Mouse (Mus musculus): ENCODE measurements at regions not wholly inside any gene's neighbourhood (a gene's known extent, or its start where the extent isn't known, plus 50 kb on each side); places are given as distances from the start of the nearest gene placed in this dataset.
A peak's percentile ranks its signal among the peaks of the same experiment; 100 is the strongest.

- ATAC-seq (ENCODE audit: insufficient number of reproducible peaks, low FRiP score, low TSS enrichment), result no peak
Measured at GRCm38 (mm10) chr16:5313261-5313660, 57.5 kb upstream of the Eef2kmt start.

DNA sequence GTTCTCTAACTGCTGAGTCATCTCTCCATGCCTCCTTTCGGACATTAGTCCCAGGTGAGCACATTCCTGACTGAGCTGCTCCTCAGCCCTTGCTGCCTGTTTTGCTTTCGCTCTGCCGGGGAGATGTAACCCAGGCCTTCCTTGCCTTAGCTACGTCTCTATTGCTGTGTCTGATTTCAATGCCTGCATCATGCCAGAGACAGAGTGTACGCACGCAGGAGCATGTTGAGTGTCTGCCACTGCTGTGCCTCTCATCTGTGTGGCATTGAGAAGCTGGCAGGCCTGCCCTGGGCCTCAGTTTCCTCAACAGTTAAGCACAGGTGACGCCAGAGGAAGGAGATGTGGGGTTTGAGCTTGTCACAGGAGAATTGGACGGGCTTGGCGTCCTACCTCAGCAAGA, 55.7 kb upstream of the Eef2kmt start:
- no peak for ATAC-seq (ENCODE audit: insufficient number of reproducible peaks, low FRiP score, low TSS enrichment)

- ATAC-seq (ENCODE audit: insufficient number of reproducible peaks, low FRiP score, low TSS enrichment), result no peak
Measured at GRCm38 (mm10) chr16:5310736-5311135, 55.0 kb upstream of the Eef2kmt start.

DNA sequence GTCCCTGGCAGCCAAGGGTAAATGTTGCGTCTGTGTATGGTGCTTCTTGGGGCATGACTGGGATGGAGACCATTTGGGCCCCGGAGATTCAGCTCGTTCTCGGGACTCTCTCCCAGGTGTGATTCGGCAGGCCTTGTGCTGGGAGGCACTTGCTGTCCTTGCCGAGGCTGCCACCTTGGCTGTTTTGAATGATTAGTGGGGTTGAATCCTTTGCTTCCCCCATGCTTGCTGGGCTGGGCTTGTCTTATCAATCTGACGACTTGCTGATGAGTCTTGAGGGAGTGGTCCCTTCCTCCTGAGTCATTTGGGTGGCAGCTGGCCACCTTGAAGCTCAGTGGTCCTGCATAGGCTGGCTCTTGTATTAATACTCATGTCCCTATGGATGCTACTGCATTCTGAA, 52.0 kb upstream of the Eef2kmt start:
- no peak for ATAC-seq (ENCODE audit: insufficient number of reproducible peaks, low FRiP score, low TSS enrichment)

GRCm38 (mm10) chr16:5307249-5307605, 51.4 kb upstream of the Eef2kmt start:
- ATAC-seq (ENCODE audit: insufficient number of reproducible peaks, low FRiP score, low TSS enrichment), result no peak

GRCm38 (mm10) chr16:5306588-5307248, 50.9 kb upstream of the Eef2kmt start:
- ATAC-seq (ENCODE audit: insufficient number of reproducible peaks, low FRiP score, low TSS enrichment), result peak; percentile 78

All from cerebellum, adult (tissue).